15 mouse cellular contexts compared by ENCODE assay signal in the genomic region with DNA sequence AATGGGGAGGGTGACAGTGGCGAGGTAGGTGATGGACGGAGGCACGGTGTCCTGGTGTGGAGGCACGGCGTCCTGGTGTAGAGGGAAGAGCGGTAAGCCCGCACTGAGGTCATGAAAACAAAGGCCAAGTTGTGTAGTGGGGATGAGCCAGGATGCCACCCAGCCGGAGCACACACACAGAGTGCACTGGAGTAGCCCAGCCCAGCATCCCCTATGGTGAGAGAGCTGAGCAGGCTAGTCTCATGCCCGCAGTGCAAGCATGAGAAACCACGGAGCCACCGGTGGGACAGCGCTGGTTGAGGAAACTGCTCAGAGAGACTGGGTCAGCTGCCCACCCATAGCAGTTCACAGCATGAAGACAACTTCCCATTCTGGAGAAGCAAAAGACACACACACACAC. TPM values are rescaled to one million over a fixed set of nuclear protein-coding genes. Genes with fewer than 3 reads are reported as not detected.
DNase-seq lines count a peak whose midpoint lies in the region; ATAC-seq lines count a peak whose summit lies in the region.
"Had no signal": no experiment of that assay in that cellular context is flagged by ENCODE, and none has a peak within 500 bp of the region (broad histone marks: within the 10 kb centered on the region; RNA-seq: fewer than 3 reads in every experiment).

No protein-coding gene starts in this region.

- H3K27me3 ChIP-seq in neural tube, embryonic 11.5 days (ENCODE audit: control insufficient read depth, insufficient read depth, low read length) = no peaks in the 10 kb centered on the region
- H3K27me3 ChIP-seq in forebrain, embryonic 11.5 days (ENCODE audit: control insufficient read depth, insufficient read depth, low read length) = no peaks in the 10 kb centered on the region
- no peaks in the 10 kb centered on the region for H3K27me3 ChIP-seq in hindbrain, embryonic 13.5 days
- H3K27me3 ChIP-seq in neural tube, embryonic 12.5 days (replicated peaks) = no peaks in the 10 kb centered on the region
- H3K27me3 ChIP-seq: stomach, embryonic 15.5 days had no signal

- ATAC-seq in neural tube, embryonic 11.5 days (ENCODE audit: insufficient read depth, low FRiP score, low TSS enrichment) = peak; percentile 35; the same call in 1 of the 2 replicates
- ATAC-seq in forebrain, embryonic 11.5 days (replicated peaks; ENCODE audit: low FRiP score) = peak; percentile 47
- ATAC-seq in hindbrain, embryonic 13.5 days (ENCODE audit: low FRiP score) = peak; percentile 34; the same call in 1 of the 2 replicates
- ATAC-seq in neural tube, embryonic 12.5 days (ENCODE audit: low FRiP score, low read depth) = peak; percentile 57
- no peak for ATAC-seq in inflammation-experienced regulatory T-cells, adult 6 months

- H3K27ac ChIP-seq in neural tube, embryonic 11.5 days (ENCODE audit: low read depth, low read length) = peak overlapping the region; percentile 11
- H3K27ac ChIP-seq in forebrain, embryonic 11.5 days (ENCODE audit: low read depth, low read length) = no peak overlapping the region
- H3K27ac ChIP-seq in hindbrain, embryonic 13.5 days = peak overlapping the region; percentile 81
- peak overlapping the region; percentile 16; the same call in 1 of the 2 replicates for H3K27ac ChIP-seq in neural tube, embryonic 12.5 days
- H3K27ac ChIP-seq: stomach, embryonic 15.5 days had no signal

- no peak overlapping the region for H3K9ac ChIP-seq in neural tube, embryonic 11.5 days (ENCODE audit: low read length)
- no peak overlapping the region for H3K9ac ChIP-seq in forebrain, embryonic 11.5 days (ENCODE audit: low read length)
- 0 out of 2 replicates have a peak overlapping the region, but pooled peaks have one; percentile 49 for H3K9ac ChIP-seq in hindbrain, embryonic 13.5 days
- H3K9ac ChIP-seq in neural tube, embryonic 12.5 days = no peak overlapping the region
- H3K9ac ChIP-seq: stomach, embryonic 15.5 days had no signal

- 51% methylated on average over 12 of the region's 12 CpGs for WGBS in neural tube, embryonic 11.5 days
- WGBS in forebrain, embryonic 11.5 days = 38% methylated on average over 12 of the region's 12 CpGs
- 41% methylated on average over 12 of the region's 12 CpGs for WGBS in hindbrain, embryonic 13.5 days
- 44% methylated on average over 12 of the region's 12 CpGs for WGBS in neural tube, embryonic 12.5 days

- peaks cover 4% of the 10 kb centered on the region; the same call in 1 of the 2 replicates for H3K4me1 ChIP-seq in neural tube, embryonic 11.5 days (ENCODE audit: control insufficient read depth, insufficient read depth, low read length)
- no peaks in the 10 kb centered on the region for H3K4me1 ChIP-seq in forebrain, embryonic 11.5 days (replicated peaks; ENCODE audit: control insufficient read depth, insufficient read depth, low read length)
- H3K4me1 ChIP-seq in hindbrain, embryonic 13.5 days (replicated peaks) = peaks cover 7% of the 10 kb centered on the region
- H3K4me1 ChIP-seq in neural tube, embryonic 12.5 days = peaks cover 6% of the 10 kb centered on the region
- H3K4me1 ChIP-seq: stomach, embryonic 15.5 days had no signal

- peaks cover 15% of the 10 kb centered on the region for H3K36me3 ChIP-seq in neural tube, embryonic 11.5 days (ENCODE audit: control insufficient read depth, insufficient read depth, low read length)
- peaks cover 14% of the 10 kb centered on the region for H3K36me3 ChIP-seq in forebrain, embryonic 11.5 days (ENCODE audit: control insufficient read depth, insufficient read depth, low read length)
- peaks cover 58% of the 10 kb centered on the region for H3K36me3 ChIP-seq in hindbrain, embryonic 13.5 days
- H3K36me3 ChIP-seq in neural tube, embryonic 12.5 days = peaks cover 59% of the 10 kb centered on the region

- H3K4me2 ChIP-seq in neural tube, embryonic 11.5 days (ENCODE audit: low read depth) = no peak overlapping the region
- H3K4me2 ChIP-seq in forebrain, embryonic 11.5 days (ENCODE audit: low read depth, low read length, severe bottlenecking) = no peak overlapping the region
- no peak overlapping the region for H3K4me2 ChIP-seq in hindbrain, embryonic 13.5 days
- no peak overlapping the region for H3K4me2 ChIP-seq in neural tube, embryonic 12.5 days (replicated peaks)
- H3K4me2 ChIP-seq: stomach, embryonic 15.5 days had no signal

- no peaks in the 10 kb centered on the region for H3K9me3 ChIP-seq in neural tube, embryonic 11.5 days (ENCODE audit: control insufficient read depth, low read length)
- H3K9me3 ChIP-seq in forebrain, embryonic 11.5 days (ENCODE audit: control insufficient read depth, low read length) = no peaks in the 10 kb centered on the region
- no peaks in the 10 kb centered on the region for H3K9me3 ChIP-seq in hindbrain, embryonic 13.5 days
- no peaks in the 10 kb centered on the region for H3K9me3 ChIP-seq in neural tube, embryonic 12.5 days
- H3K9me3 ChIP-seq: stomach, embryonic 15.5 days had no signal

- H3K4me3 ChIP-seq in neural tube, embryonic 11.5 days (ENCODE audit: low read depth, low read length) = no peak overlapping the region
- H3K4me3 ChIP-seq in forebrain, embryonic 11.5 days (ENCODE audit: low read depth, low read length) = no peak overlapping the region
- no peak overlapping the region for H3K4me3 ChIP-seq in hindbrain, embryonic 13.5 days
- no peak overlapping the region for H3K4me3 ChIP-seq in neural tube, embryonic 12.5 days
- H3K4me3 ChIP-seq: stomach, embryonic 15.5 days had no signal

- no peak for DNase-seq in neural tube, embryonic 11.5 days (ENCODE audit: low spot score)
- DNase-seq in neural tube, embryonic 10.5 days (ENCODE audit: extremely low spot score, low spot score) = no peak
- no peak for DNase-seq in forebrain, embryonic 11.5 days (ENCODE audit: low spot score)
- no peak for DNase-seq in right cerebral cortex, postnatal 10 days (ENCODE audit: low spot score in 2 of 2)
- DNase-seq in cerebellum, postnatal 14 days = no peak
- DNase-seq: cerebellum, postnatal 10 days; lung, adult 18-20 months; right cerebral cortex, adult 18-20 months had no signal

RNA-seq across cellular contexts. Expression of gene Vangl2, which starts 26.6 kb away (rescaled TPM):
- 62.0 and 69.0 TPM in 2 replicates for polyA plus RNA-seq in neural tube, embryonic 11.5 days (2014; fragmentation: Nextera tagmentation; extraction: Ambion mirVana)
- polyA plus RNA-seq in forebrain, embryonic 11.5 days (2014; fragmentation: Nextera tagmentation; extraction: Ambion mirVana) = 47.0 and 49.3 TPM in 2 replicates
- polyA plus RNA-seq in hindbrain, embryonic 13.5 days (2015; fragmentation: Nextera tagmentation; extraction: Ambion mirVana) = 49.4 and 52.1 TPM in 2 replicates
- polyA plus RNA-seq in neural tube, embryonic 12.5 days (2016; fragmentation: Nextera tagmentation; extraction: Ambion mirVana) = 66.0 and 69.7 TPM in 2 replicates
- polyA plus RNA-seq in inflammation-experienced regulatory T-cells, adult 6 months (2017; shearing (Covaris generic)) = under 1 TPM; 0.57 to 0.66 (median 0.64) TPM

RNA-seq across cellular contexts. Expression of gene Nhlh1, which starts 55.7 kb away (rescaled TPM):
- 13.8 and 15.7 TPM in 2 replicates for polyA plus RNA-seq in neural tube, embryonic 11.5 days (2014; fragmentation: Nextera tagmentation; extraction: Ambion mirVana)
- polyA plus RNA-seq in forebrain, embryonic 11.5 days (2014; fragmentation: Nextera tagmentation; extraction: Ambion mirVana) = 6.0 and 7.6 TPM in 2 replicates
- 8.1 and 9.8 TPM in 2 replicates for polyA plus RNA-seq in hindbrain, embryonic 13.5 days (2015; fragmentation: Nextera tagmentation; extraction: Ambion mirVana)
- 18.2 and 21.7 TPM in 2 replicates for polyA plus RNA-seq in neural tube, embryonic 12.5 days (2016; fragmentation: Nextera tagmentation; extraction: Ambion mirVana)
- polyA plus RNA-seq in inflammation-experienced regulatory T-cells, adult 6 months (2017; shearing (Covaris generic)) = not detected
- polyA plus RNA-seq: gonadal fat pad, adult 2 months; intestine, embryonic 14.5 days; limb, embryonic 11.5 days; stomach, embryonic 15.5 days had no signal

Comparison
In these comparisons a context has a peak if more than half of its experiments do, and no peak if none do; other contexts are left out.
1. RNA of gene Vangl2, which starts 26.6 kb away (polyA plus RNA-seq): 66.0 to 69.7 TPM in neural tube, embryonic 12.5 days, 62.0 to 69.0 TPM in neural tube, embryonic 11.5 days, 49.4 to 52.1 TPM in hindbrain, embryonic 13.5 days and 47.0 to 49.3 TPM in forebrain, embryonic 11.5 days; 0.57 to 0.66 TPM in inflammation-experienced regulatory T-cells, adult 6 months; every median in the first group is over 10 times any median in the second.